ENCODE assay signal across 8 mouse cellular contexts in the genomic region with DNA sequence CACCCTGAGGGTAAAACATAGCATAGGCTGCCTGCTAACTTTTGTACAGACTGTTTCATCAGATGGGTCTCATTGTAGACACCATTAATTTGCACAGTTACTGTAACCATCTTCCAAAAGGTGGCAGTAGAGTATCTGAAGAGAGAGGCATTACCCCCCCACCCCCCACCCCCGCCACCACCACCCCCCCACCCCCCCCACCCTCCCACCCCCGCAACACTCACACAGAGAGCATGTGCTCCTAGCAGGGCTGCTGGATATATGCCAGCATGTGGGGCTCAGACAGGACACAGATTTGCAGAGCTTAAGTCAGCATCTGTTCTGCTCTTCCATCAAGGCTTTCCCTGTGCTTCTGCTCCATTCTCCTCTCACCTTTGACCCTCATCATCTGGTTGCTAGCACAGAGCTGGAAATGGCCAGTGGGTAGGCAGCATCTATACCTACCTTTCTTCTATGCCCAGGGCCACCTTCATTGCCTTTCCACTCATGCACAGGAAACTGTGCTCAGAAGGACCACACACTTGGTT. TPM values are rescaled to one million over a fixed set of nuclear protein-coding genes. Genes with fewer than 3 reads are reported as not detected.
A peak's percentile ranks its signal among the peaks of the same experiment; 100 is the strongest.
DNase-seq lines count a peak whose midpoint lies in the region; ATAC-seq lines count a peak whose summit lies in the region.

No protein-coding gene starts in this region.

- H3K9ac ChIP-seq in heart, embryonic 11.5 days (ENCODE audit: low read depth, low read length) = no peak overlapping the region

- H3K4me1 ChIP-seq in heart, embryonic 11.5 days (ENCODE audit: control insufficient read depth, insufficient read depth, low read length) = peaks cover 7% of the 10 kb centered on the region; the same call in 1 of the 2 replicates

- 0 out of 2 replicates have a peak, but pooled peaks have one; percentile 29 for ATAC-seq in frontal cortex, adult (ENCODE audit: low TSS enrichment)
- ATAC-seq in heart, embryonic 11.5 days (replicated peaks; ENCODE audit: insufficient number of reproducible peaks, low FRiP score, low TSS enrichment) = peak; percentile 52; the same call in 1 of the 2 replicates

- no peak overlapping the region for H3K4me3 ChIP-seq in heart, embryonic 11.5 days (ENCODE audit: low read depth, low read length)

- no peaks in the 10 kb centered on the region for H3K9me3 ChIP-seq in heart, embryonic 11.5 days (replicated peaks; ENCODE audit: control insufficient read depth, low read length)

- H3K27me3 ChIP-seq in heart, embryonic 11.5 days (ENCODE audit: control insufficient read depth, insufficient read depth, low read length) = no peaks in the 10 kb centered on the region

- H3K27ac ChIP-seq in heart, embryonic 11.5 days (ENCODE audit: low read depth, low read length) = no peak overlapping the region

- WGBS in heart, embryonic 11.5 days (ENCODE audit: insufficient replicate concordance) = no CpG with 5 or more reads among the region's 2 CpGs

- DNase-seq in frontal cortex, postnatal 14 days (ENCODE audit: low spot score in 2 of 2) = no peak
- DNase-seq in thymus, postnatal 4 days = peak; percentile 14
- DNase-seq in thymus, postnatal 25 days = no peak
- peak; percentile 60 for DNase-seq in kidney, postnatal 14 days
- peak; percentile 31 for DNase-seq in neural tube, embryonic 10.5 days (ENCODE audit: extremely low spot score, low spot score)
- no peak for DNase-seq in c-Kit-positive CD71-positive TER-119-positive erythroid progenitor cells, embryonic 14.5 days (ENCODE audit: low spot score)

- H3K4me2 ChIP-seq in heart, embryonic 11.5 days = no peak overlapping the region

- H3K36me3 ChIP-seq in heart, embryonic 11.5 days (ENCODE audit: control insufficient read depth, insufficient read depth, low read length) = no peaks in the 10 kb centered on the region

RNA-seq across cellular contexts. Expression of gene Dennd5a, which starts 8.7 kb away (rescaled TPM):
- 45.8 and 50.6 TPM in 2 replicates for polyA plus RNA-seq in heart, embryonic 11.5 days (2014; fragmentation: Nextera tagmentation; extraction: Ambion mirVana)

RNA-seq across cellular contexts. Expression of gene Tmem41b, which starts 17.7 kb away (rescaled TPM):
- 56.5 and 67.3 TPM in 2 replicates for polyA plus RNA-seq in heart, embryonic 11.5 days (2014; fragmentation: Nextera tagmentation; extraction: Ambion mirVana)

RNA-seq across cellular contexts. Expression of gene Ipo7, which starts 49.1 kb away (rescaled TPM):
- polyA plus RNA-seq in heart, embryonic 11.5 days (2014; fragmentation: Nextera tagmentation; extraction: Ambion mirVana) = 14.0 and 34.6 TPM in 2 replicates

Comparison
In these comparisons a context has a peak if more than half of its experiments do, and no peak if none do; other contexts are left out.
1. DNase-seq: peak in thymus, postnatal 4 days (single experiment), kidney, postnatal 14 days (single experiment) and neural tube, embryonic 10.5 days (single experiment); none in frontal cortex, postnatal 14 days (0 of 2), thymus, postnatal 25 days (single experiment) and c-Kit-positive CD71-positive TER-119-positive erythroid progenitor cells, embryonic 14.5 days (single experiment).